Mouse (Mus musculus): ENCODE measurements around the gene Apbb1ip. TPM values are rescaled to one million over a fixed set of nuclear protein-coding genes. Genes with fewer than 3 reads are reported as not detected.

The Apbb1ip gene
- polyA plus RNA-seq, 2 experiments = 2.3 to 2.6 TPM

- Histone ChIP-seq H3K9ac (ENCODE audit: low read depth, low read length, severe bottlenecking) (no peak overlapping the region), H3K9me3 (ENCODE audit: control insufficient read depth, low read length) (no peaks in the 10 kb centered on the region), H3K4me2 (replicated peaks; ENCODE audit: low read depth, low read length, severe bottlenecking) (no peak overlapping the region), H3K4me1 (ENCODE audit: control insufficient read depth, insufficient read depth, low read length) (no peaks in the 10 kb centered on the region), H3K27me3 (ENCODE audit: control insufficient read depth, insufficient read depth, low read length) (no peaks in the 10 kb centered on the region), H3K36me3 (ENCODE audit: control insufficient read depth, insufficient read depth, low read length) (no peaks in the 10 kb centered on the region), H3K4me3 (replicated peaks; ENCODE audit: low read length) (no peak overlapping the region), H3K27ac (replicated peaks; ENCODE audit: low read depth, low read length) (no peak overlapping the region)
- no peak for TF ChIP-seq POLR2A (IDR thresholded peaks at IDR 0.05; ENCODE audit: borderline replicate concordance, extremely low read depth, insufficient read depth, insufficient read length)
- no peak for DNase-seq (ENCODE audit: low spot score)
- no peak for ATAC-seq (ENCODE audit: low FRiP score, low read depth)
- WGBS = 93% methylated on average over 2 of the region's 2 CpGs
These were observed 14.8 kb downstream of the Apbb1ip start for GRCm38 (mm10) chr2:22788658-22789057.

DNA sequence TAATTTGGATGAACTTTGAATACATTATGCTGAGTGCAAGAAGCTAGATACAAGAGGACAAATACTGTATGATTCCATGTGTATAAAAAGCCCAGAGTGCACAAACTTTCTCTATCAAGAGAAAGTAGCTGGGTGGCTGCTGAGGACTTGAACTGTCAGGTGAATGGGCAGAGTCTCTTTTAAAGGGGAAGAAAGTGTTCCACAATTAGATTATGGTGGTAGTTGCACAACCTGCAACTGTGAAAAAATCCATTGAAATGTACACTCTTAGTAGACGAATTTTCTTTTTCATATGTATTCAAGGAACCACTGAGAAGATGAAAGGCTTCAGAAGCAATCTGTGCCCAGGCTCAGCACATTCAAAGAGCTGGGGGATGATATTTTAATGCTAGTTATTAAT, 15.7 kb downstream of the Apbb1ip start:
- Histone ChIP-seq H3K9ac (ENCODE audit: low read depth, low read length, severe bottlenecking) (no peak overlapping the region), H3K4me3 (replicated peaks; ENCODE audit: low read length) (no peak overlapping the region), H3K27me3 (ENCODE audit: control insufficient read depth, insufficient read depth, low read length) (no peaks in the 10 kb centered on the region), H3K36me3 (ENCODE audit: control insufficient read depth, insufficient read depth, low read length) (no peaks in the 10 kb centered on the region), H3K4me1 (ENCODE audit: control insufficient read depth, insufficient read depth, low read length) (no peaks in the 10 kb centered on the region), H3K27ac (replicated peaks; ENCODE audit: low read depth, low read length) (no peak overlapping the region), H3K9me3 (ENCODE audit: control insufficient read depth, low read length) (no peaks in the 10 kb centered on the region), H3K4me2 (replicated peaks; ENCODE audit: low read depth, low read length, severe bottlenecking) (no peak overlapping the region)
- DNase-seq (ENCODE audit: low spot score) (no peak), ATAC-seq (ENCODE audit: low FRiP score, low read depth) (no peak)
- 66% methylated on average over 1 of the region's 1 CpGs for WGBS
- TF ChIP-seq POLR2A (IDR thresholded peaks at IDR 0.05; ENCODE audit: borderline replicate concordance, extremely low read depth, insufficient read depth, insufficient read length) = no peak

GRCm38 (mm10) chr2:22790435-22790834, 16.5 kb downstream of the Apbb1ip start:
- ATAC-seq (ENCODE audit: low FRiP score, low read depth) (no peak), DNase-seq (ENCODE audit: low spot score) (no peak)
- Histone ChIP-seq H3K9ac (ENCODE audit: low read depth, low read length, severe bottlenecking) (no peak overlapping the region), H3K4me3 (replicated peaks; ENCODE audit: low read length) (no peak overlapping the region), H3K4me1 (ENCODE audit: control insufficient read depth, insufficient read depth, low read length) (no peaks in the 10 kb centered on the region), H3K27me3 (ENCODE audit: control insufficient read depth, insufficient read depth, low read length) (no peaks in the 10 kb centered on the region), H3K4me2 (replicated peaks; ENCODE audit: low read depth, low read length, severe bottlenecking) (no peak overlapping the region), H3K27ac (replicated peaks; ENCODE audit: low read depth, low read length) (no peak overlapping the region), H3K36me3 (ENCODE audit: control insufficient read depth, insufficient read depth, low read length) (no peaks in the 10 kb centered on the region), H3K9me3 (ENCODE audit: control insufficient read depth, low read length) (peaks cover 5% of the 10 kb centered on the region; the same call in 1 of the 2 replicates)
- TF ChIP-seq POLR2A (IDR thresholded peaks at IDR 0.05; ENCODE audit: borderline replicate concordance, extremely low read depth, insufficient read depth, insufficient read length) = no peak
- 53% methylated on average over 1 of the region's 1 CpGs for WGBS

DNA sequence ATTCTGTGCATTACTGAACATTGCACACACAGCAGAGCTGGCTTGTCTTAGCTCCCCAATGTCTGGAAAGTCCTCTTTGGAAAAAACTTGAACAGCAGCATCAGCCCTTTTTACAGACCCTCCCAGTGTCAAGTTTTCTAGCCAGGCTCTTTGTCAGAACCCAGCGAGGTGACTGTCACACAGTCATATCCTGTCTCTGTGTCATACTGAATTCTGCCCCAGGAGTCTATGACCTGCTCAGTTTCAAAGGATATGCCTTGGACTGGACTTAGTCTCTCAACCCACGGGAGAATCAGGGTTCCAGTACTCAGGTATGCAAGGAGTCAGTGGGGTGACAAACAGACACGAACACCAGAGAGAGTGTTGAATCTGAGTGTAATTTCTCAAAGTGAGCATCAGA, 21.2 kb downstream of the Apbb1ip start:
- DNase-seq (ENCODE audit: low spot score) (no peak), ATAC-seq (ENCODE audit: low FRiP score, low read depth) (no peak)
- no peak overlapping the region for H3K4me3 ChIP-seq (replicated peaks; ENCODE audit: low read length)
- 76% methylated on average over 3 of the region's 3 CpGs for WGBS
- H3K9me3 ChIP-seq (ENCODE audit: control insufficient read depth, low read length) = peaks cover 7% of the 10 kb centered on the region; the same call in 1 of the 2 replicates
- no peak overlapping the region for H3K4me2 ChIP-seq (replicated peaks; ENCODE audit: low read depth, low read length, severe bottlenecking)
- no peak for TF ChIP-seq POLR2A (IDR thresholded peaks at IDR 0.05; ENCODE audit: borderline replicate concordance, extremely low read depth, insufficient read depth, insufficient read length)
- no peaks in the 10 kb centered on the region for H3K27me3 ChIP-seq (ENCODE audit: control insufficient read depth, insufficient read depth, low read length)
- no peaks in the 10 kb centered on the region for H3K4me1 ChIP-seq (ENCODE audit: control insufficient read depth, insufficient read depth, low read length)
- H3K9ac ChIP-seq (ENCODE audit: low read depth, low read length, severe bottlenecking) = no peak overlapping the region
- H3K36me3 ChIP-seq (ENCODE audit: control insufficient read depth, insufficient read depth, low read length) = no peaks in the 10 kb centered on the region
- H3K27ac ChIP-seq (replicated peaks; ENCODE audit: low read depth, low read length) = no peak overlapping the region

GRCm38 (mm10) chr2:22796487-22796886, 22.6 kb downstream of the Apbb1ip start:
- no peak for TF ChIP-seq POLR2A (IDR thresholded peaks at IDR 0.05; ENCODE audit: borderline replicate concordance, extremely low read depth, insufficient read depth, insufficient read length)
- DNase-seq (ENCODE audit: low spot score) (no peak), ATAC-seq (ENCODE audit: low FRiP score, low read depth) (no peak)
- H3K4me2 ChIP-seq (replicated peaks; ENCODE audit: low read depth, low read length, severe bottlenecking) = no peak overlapping the region
- no peaks in the 10 kb centered on the region for H3K36me3 ChIP-seq (ENCODE audit: control insufficient read depth, insufficient read depth, low read length)
- H3K4me3 ChIP-seq (replicated peaks; ENCODE audit: low read length) = no peak overlapping the region
- no peaks in the 10 kb centered on the region for H3K4me1 ChIP-seq (ENCODE audit: control insufficient read depth, insufficient read depth, low read length)
- peaks cover 7% of the 10 kb centered on the region; the same call in 1 of the 2 replicates for H3K9me3 ChIP-seq (ENCODE audit: control insufficient read depth, low read length)
- H3K9ac ChIP-seq (ENCODE audit: low read depth, low read length, severe bottlenecking) = no peak overlapping the region
- no peak overlapping the region for H3K27ac ChIP-seq (replicated peaks; ENCODE audit: low read depth, low read length)
- no peaks in the 10 kb centered on the region for H3K27me3 ChIP-seq (ENCODE audit: control insufficient read depth, insufficient read depth, low read length)

Data from limb, embryonic 14.5 days (tissue).